Mouse (Mus musculus): ENCODE results near the gene Plekhg2.
A peak's percentile ranks its signal among the peaks of the same experiment; 100 is the strongest.

Plekhg2 gene

DNA sequence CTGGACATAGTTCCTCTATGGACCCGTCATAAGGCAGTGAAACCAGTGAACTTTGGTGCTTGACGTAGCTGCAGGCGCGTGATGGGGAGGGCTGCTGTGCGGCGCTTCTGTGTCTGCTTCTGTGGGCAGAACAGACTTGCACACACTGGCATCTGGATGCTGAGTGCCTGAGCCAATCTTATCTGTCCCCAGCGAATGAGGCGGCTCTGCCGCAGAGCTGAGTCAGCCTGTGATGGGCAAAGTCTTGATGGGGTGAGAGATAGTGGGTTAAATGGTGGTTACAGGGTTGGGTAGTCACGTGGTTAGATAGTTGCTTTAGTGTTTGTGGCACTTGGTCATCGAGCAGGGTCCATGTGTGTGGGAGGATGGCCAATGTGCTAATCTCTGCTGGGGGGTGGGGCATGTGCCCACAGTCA lies 10.6 kb upstream of the Plekhg2 start:
- peak; percentile 85 for DNase-seq (ENCODE audit: low spot score)

DNA sequence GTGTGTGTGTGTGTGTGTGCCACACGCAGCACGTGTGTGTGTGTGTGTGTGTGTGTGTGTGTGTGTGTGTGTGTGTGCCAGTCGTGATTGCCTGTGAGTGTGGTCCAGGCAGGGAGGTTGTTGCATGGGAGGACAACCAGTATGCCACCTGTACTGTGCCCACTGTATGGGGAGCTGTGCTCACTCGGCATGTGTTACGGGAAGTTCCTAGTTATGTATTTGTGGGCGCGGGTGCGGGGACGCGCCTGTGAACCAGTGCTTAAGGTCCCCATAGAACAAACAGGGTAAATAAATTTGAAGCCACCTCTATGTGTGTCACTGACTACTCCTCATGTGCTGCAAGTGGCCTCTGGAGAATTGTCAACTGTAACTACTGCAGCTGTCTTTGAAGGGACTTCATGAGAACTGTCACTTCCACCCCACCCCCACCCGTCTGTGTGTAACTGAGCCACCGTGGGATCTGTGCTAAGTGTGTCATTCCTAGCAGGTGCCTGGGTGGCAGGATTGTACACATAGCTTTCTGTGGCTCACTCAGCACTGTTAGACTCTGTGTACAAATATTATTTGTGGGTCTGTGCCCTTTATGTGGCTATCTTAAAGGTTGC lies 10.1 kb upstream of the Plekhg2 start:
- no peak for DNase-seq (ENCODE audit: low spot score)

DNA sequence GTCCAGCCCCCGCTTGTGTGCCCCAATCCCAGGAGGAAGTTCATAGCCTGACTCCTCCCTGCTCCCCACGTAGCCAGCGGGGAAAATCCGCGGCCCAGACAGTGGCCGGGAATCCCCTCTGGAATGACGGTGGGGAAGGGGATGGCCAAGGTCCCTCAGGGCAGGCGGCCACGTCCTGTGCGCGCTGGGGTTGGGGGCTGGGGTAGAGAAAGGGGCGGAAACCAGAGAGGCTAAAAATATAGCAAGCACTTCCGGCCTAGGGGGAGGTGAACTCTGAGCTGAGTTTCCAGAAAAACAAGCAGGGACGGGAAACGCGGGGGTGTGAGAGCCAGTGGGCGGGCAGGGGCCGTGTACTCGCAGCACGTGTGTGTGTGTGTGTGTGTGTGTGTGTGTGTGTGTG lies 9.5 kb upstream of the Plekhg2 start:
- peak; percentile 66 for DNase-seq (ENCODE audit: low spot score)

DNA sequence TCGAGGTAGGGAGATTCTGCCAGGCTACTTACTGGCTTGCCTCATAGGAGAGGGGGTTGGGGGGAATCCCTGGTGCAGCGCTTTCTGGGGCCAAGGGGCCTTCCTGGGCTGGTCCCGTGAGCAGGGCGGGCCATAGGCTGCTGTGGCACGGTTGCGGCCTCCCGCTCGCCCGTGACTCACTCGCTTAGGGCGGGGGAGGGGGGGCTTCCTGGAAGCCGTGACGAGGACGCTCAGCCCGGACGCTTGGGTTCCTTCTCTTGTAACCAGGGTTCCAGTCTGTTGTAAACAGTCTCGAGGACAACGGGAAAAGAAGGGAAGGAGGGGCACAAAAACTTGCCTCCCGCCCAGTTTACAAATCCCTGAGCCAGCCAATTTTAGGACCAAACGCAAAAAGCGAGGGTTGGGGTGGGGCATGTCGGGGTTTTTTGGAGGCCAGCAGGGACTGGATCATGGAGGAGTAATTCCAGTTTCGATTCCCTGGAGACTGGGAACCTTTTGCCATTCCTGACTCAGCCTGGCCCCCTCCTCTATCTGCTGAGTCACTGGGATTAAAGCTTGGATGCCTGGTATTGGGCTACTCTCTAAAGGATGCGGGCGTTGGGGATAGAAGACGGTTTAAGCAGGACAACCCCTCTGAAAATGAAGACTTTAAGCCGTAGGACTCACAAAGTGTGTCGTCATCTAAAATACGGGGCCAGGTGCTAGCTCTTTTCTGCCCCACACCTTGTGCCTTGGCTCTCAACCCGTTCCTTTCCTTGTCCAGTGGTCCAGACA lies 8.8 kb upstream of the Plekhg2 start:
- no peak for DNase-seq (ENCODE audit: low spot score)

DNA sequence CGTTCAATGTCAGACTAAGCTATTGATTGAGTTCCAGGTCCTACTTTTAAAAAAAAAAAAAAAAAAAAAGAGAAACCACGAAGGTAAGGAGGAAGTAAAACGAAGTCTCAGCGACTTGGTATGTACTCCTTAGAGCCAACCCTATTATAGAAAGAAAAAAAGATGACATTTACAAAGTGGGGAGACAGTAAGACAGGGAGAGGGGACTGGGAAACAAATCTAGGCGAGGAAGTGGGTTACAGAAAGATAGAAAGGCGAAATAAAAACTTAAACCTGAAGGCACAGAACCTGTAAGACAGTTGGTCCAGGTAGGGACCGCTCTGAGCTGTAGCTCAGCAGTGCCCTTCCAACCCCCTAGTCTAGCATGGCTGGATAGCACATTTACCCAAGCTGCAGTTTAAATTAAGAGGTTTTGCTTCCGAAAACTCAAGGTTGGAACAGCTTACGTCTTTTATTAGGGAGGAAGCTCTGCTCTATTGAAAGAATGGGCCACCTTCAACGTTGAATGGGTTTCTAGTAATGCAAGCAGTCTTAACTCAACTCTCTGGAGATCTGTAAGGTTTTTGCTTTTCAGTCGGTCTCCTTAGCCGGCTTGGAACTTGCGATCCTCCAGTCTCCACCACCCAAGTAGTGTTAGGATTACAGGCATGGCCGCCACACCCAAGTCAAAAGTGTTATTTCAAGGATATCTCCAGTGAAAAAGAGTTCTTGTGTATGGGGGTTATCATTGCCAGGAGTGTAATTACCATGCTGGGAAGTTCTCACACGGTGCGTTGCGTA lies 8.0 kb upstream of the Plekhg2 start, which contains the start of gene Zfp36:
Gene Zfp36, minus strand, starts transcription at position 17 of the 780 bp plus-strand sequence.
- DNase-seq (ENCODE audit: low spot score), result no peak

DNA sequence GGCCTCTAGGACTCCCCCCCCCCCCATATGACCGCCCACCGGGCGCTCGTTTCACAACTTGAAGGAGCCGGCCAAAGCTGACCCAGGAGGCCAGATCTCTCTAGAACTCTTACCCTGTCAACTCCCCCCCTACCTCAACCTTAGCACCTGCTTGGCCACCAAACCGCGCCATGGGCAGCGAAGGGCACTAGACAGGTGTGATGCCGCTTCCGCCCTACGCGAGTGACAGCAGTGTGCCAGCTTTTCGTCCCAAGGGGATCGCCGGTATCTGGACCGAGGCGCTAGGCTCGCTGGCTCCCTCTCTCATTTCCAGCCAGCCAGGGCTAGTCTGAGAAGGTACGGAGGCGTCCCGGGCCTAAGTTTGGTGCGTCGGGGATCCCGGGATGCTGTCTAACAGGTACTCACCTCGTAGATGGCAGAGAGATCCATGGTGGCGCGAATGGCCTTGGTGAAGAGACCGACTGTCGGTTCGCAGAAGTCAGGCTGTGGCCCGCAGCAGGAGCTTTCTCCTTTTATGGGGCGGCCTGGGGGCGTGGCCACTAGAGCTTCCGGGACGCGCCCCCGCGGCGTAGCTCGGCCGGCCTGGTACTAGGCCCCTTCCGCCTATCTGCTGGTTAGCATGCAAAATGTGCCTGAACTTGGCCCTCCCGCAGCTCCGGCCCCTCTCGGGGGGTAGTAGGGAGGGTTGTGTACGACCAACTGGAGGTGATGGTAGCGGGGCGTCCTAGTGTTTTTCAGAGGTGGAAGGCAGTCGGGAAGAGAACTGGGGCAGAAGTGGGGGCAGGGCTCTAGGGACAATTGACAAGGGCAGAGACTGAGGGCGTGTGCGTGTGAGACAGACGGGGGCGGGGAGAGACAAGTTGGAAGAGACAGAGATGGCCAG lies 6.6 kb upstream of the Plekhg2 start:
- DNase-seq (ENCODE audit: low spot score), result peak; percentile 92

DNA sequence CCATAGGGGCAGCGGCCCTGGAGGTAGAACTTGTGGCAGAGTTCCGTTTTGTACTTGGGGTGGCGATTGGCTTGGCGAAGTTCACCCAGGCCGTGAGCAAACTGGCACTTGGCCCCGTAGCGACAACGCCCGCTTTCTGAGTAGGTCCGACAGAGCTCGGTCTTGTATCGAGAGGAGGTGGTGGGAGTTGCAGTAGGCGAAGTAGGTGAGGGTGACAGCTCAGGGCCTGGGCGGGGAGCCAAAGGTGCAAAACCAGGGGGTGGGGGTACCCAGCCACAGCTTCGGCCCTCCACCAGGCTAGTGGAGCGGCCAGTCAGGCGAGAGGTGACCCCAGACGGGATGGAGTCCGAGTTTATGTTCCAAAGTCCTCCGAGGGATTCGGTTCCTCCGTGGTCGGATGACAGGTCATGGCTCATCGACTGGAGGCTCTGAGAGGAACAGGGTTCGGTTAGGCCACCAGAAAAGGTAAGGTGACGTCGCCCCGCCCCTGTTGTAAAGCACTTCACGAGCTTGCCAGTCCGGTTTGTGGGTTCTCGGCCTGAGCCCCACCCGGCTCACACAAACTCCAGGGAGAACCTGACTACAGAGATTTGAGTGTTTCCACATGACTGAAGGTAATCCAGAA lies 5.8 kb upstream of the Plekhg2 start:
- DNase-seq (ENCODE audit: low spot score), result no peak

DNA sequence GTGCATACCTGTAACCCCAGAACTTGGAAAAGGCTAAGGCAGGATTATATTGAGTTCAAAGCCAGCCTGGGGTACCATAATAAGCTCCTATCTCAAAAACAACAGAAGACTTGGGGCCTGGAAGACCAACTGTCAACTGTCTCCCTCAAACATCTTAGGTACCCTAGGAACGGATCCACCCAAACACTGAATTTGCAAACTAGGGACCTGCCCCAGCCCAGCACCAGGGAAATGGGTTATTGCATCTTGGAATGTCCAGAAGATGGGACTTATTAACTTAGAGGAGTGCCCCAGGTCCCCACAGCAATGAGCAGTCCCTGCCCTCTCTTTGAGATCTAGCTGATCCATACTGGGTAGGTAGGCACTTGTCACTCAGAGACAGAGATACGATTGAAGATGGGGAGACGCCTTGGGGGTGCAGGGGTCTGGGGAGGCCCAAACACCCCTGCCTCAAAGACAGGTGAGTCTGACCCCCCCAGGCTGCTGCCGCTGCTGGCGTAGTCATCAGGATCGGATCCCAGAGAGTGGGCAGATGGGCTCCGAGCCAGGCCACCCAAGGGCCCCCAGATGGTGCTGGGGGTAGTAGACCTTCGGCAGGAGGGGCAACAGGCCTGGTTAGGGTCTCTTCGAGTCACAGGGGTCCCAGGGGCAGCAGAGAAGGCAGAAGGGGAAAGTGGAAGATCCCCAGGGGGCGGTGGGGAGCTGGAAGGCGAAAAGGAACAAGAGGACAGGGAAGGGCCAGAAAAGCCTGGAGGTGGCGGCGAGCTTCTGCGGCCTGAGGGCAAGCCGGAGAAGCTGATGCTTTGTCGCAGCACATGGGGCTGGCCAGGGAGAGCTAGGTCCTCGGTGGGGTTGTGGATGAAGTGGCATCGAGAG lies 5.0 kb upstream of the Plekhg2 start:
- DNase-seq (ENCODE audit: low spot score), result no peak

DNA sequence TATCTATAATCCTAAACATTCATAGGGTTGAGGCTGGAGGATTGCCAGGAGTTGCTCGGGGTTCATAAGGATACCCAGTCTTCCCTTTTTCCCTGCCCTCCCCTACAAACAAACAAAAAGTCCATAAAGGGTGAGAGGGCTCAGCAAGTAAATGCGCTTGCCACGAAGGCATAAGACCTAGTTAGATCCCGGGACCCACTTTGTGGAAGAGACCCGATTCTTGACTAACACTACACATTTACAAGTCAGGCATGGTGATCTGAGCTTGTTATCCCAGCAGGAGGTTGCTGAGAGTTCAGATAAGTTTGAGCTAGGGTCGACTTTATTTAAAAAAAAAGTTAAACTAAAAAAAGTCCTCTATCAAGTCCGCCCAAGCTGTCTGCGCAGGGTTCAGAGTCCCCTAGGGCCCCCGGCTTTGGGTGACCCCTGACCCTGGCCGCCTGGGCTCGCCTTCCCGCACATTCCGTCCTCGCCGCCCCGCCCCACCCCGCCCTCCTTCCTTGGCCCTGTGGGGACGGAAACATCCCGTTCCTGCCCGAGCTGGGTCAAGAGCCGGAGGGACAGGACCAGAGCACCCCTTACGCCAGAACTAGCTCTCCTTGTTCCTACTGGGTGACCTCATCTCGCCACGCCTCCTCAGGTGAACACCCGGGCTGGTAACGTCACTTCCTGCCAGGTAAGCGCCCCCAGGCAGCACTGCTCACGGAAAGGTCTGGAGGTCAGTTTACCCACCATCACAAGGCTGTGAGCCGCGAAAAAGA lies 3.8 kb upstream of the Plekhg2 start:
- no peak for DNase-seq (ENCODE audit: low spot score)

DNA sequence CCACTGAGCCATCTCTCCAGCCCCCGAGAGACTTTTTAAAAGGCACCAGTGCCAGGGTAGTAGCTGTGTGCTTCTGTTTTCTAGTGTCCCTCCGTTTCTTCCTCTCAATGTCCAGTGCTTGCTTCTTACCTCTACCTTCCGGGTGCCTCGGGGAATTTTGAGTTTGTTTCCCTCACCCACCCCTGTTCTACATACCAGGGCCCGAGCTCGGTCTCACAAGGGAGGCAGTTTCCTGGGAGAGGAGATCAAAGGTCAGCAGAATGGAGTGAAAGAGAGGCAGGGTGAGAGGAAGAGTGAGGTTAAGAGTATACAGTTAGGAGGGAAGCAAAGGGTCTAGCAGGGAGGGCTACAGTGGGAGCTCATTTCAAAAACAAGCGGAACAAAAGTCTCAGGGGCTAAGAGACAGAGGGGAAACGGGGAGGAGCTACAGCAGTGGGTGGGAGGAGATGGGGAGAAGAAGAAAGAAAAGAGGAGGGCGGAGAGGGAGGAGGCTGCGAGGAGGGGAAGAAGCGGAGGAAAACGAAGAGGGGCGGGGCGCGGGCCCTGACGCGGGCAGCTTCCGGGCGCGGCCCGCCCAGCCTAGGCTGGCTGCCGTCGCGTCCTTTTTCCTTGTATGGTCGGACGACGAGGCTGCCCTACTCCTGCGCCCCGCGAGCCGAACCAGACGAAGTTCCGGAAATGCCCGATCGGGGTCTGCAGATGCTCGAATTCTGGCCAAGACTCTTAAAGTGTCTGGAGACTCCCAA lies 3.0 kb upstream of the Plekhg2 start:
- DNase-seq (ENCODE audit: low spot score), result peak; percentile 82

DNA sequence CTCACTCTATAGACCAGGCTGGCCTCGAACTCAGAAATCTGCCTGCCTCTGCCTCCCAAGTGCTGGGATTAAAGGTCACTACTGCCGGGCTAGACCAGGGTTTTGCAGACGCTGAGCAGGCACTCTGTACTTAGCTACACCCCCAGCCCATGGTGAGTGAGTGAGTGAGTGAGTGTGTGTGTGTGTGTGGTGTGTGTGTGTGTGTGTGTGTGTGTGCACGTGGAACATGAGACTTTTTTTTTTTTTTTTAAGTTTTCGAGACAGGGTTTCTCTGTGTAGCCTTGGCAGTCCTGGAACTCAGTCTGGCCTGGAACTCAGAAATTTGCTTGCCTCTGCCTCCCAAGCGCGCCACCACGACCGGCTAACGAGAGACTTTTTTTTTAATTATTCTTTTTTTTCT lies 2.2 kb upstream of the Plekhg2 start:
- DNase-seq (ENCODE audit: low spot score), result no peak

DNA sequence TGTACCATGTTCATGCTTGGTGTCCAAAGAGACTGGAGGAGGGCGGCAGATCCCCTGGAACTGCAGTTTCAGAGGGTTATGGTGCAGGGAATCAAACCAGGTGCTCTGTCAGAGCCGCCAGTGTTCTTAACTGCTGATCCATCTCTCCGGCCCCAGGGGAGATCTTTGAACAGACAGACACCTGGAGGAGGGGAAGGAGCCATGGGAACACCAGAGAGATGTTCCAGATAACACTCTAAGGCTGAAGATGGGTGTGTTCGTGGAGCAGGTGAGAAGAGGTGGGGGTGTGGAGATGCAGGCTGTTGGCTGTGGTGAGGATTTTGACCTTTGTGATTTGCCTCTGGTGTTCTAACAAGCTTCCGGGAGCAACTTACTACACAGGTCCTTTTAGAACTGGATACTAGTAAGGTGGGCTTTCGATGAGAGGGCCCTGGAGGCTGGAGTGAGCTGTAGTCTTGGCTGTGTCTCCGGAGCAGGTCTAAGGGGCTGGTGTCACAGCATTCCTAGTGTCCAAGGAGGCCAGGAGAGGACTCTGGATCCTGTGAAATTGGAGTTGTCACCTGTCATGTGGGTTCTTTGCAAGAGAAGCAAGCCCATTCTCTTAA lies 1.6 kb upstream of the Plekhg2 start:
- no peak for DNase-seq (ENCODE audit: low spot score)

DNA sequence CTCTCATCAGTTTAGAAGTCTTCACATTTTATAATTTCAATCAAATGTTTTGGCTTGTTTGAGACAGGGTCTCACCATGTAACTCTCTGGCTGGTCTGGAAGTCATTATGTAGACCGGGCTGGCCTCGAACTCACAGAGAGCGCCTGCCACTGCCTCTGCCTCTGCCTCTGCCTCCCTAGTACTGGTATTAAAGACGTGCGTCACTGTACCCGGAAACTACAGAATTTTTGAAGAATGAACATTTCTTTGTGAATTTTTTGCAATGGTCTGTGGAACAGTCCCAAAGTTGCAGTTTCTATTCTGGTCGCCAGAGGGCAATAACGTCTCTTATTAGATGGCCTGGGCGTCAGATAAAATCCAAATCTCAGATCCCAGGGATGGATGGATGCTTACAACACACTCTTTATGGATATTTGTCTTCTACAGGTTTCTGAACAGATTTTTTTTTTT lies 757 bp upstream of the Plekhg2 start:
- peak; percentile 85 for DNase-seq (ENCODE audit: low spot score)

DNA sequence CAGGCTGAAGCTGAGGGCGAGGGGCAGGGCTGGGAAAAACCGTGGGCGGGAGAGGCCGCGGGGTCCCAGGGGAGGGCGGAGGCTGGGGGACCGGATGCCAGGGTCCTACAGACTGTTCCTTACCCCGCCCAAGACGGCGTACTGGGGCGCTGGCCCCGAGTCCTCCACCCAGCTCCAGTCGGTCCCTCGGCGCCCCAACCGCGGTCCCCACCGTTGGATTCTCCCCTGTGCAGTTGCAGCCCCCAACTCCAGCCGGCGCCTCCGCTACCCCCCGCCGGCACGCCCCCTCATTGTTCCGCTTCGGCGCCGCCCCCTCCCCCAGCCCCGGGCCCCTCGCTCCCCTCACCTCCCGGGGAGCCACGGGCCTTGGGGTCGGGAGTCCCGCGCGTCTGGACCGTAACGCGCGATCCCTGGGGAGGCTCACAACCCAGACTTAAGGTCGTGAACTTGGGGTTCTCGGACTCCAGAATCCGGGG lies 847 bp downstream of the Plekhg2 start:
- no peak for DNase-seq (ENCODE audit: low spot score)

DNA sequence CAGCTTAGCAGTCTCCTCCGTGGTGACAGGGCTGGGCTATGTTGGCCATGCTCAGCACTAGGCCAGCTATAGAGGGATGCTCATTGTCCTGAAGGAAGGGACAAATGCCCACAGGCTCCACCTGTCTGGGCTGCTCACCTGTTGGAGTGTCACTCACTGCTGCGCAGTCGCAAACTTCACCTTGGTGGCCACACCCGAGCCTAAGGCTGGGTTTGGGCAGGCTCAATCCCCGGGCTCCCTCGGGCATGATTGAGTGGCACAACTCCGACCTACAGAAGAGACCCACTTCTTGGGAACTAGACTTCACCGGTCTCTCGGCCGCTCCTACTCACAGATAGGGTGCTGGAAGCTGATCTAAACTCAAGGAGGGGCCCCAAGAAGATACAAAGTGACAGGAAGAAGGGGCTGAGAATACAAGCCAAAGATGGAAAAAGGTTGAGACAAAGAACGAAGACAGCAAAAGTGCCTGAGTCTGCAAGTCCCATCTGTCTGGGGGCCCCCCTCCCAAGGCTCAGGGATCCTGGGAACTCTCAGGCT lies 1.4 kb downstream of the Plekhg2 start:
- no peak for DNase-seq (ENCODE audit: low spot score)

DNA sequence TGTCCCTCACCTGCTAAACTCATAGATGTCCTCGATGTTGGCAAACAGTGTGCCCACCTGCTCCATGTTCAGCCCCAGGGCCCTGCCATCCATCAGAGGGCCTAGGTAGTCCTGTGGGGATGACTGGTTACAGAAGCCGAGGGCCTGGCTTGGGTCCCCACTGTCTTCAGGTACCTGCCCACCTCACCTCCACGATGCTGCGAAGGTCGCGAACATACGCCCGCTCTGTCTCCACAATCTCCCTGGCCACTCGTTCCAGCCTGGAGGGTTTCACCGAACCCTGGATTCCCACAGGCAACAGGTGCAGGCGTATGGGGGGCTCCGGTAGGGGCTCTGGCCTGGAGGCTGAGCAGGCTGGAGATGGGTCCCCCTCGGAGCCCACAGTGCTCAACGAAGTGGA lies 2.3 kb downstream of the Plekhg2 start:
- DNase-seq (ENCODE audit: low spot score), result no peak

DNA sequence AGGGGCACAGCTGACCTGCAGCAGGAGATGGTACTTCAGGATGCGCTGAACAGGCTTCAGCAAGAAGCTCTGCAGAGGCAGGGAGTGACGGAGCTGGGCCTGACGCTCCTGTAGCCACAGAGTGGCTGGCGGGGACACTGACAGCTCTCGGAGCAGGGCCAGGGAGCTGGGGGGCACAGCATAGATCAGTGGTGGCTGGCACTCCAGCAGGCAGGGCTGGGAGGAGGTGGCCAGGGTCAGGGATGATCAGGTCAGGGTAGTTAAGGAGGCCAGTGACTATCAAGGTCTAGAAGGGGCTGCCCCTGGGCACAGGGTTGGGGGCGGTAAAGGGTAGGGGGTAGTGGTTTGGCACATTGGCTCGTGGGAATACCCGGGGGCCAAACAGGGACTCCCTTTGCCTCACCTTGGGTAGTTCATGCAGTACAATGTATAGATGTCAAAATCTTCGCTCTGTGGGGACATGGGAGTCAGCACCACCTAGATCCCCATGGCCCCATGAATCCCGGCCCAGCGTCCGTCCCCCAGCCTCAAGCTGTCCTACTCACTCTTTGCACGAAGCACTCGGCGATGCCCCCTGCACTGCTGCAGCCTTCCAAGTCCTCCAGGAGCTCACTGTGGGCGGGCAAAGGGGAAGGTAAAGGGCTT lies 4.0 kb downstream of the Plekhg2 start:
- DNase-seq (ENCODE audit: low spot score), result no peak

All from layer of hippocampus, adult 11-12 months (tissue).